Mouse (Mus musculus) lung, adult 2 months (tissue): Measurements from ENCODE around the gene Zzef1.

Experiments used
- CTCF ChIP-seq: fragments of 200-500 bp; IDR thresholded peaks from 2 replicates; pipeline ENCODE4 v1.5.1; 2011; ENCODE audit warnings: mild to moderate bottlenecking, low read length, control low read depth; ENCODE audit not compliant: insufficient read depth
- POLR2A ChIP-seq: fragments of 200-500 bp; IDR thresholded peaks from 2 replicates; pipeline ENCODE4 v1.6.1; 2011; ENCODE audit warnings: low read depth, mild to moderate bottlenecking, control low read depth, low read length, borderline replicate concordance; ENCODE audit errors: extremely low read depth

GRCm38 (mm10) chr11:72892623-72893022, 96.6 kb downstream of the Zzef1 start:
- TF ChIP-seq CTCF (no peak), POLR2A (no peak)
